Mouse (Mus musculus): ENCODE data around the gene Mindy2. TPM values are rescaled to one million over a fixed set of nuclear protein-coding genes. Genes with fewer than 3 reads are reported as not detected.
"Not testable (repeated sequence)": the region's sequence is repeated elsewhere in the genome, so short reads cannot be mapped to it uniquely, and the experiment has no call there.

Gene Mindy2
- polyA plus RNA-seq, 1 experiment, result 8.5 TPM

- H3K4me3 ChIP-seq (ENCODE audit: extremely low read depth, insufficient read depth, insufficient read length), result no peak overlapping the region
- peaks cover 7% of the 10 kb centered on the region for H3K36me3 ChIP-seq (ENCODE audit: control insufficient read depth, insufficient read depth, low read length)
- DNase-seq (ENCODE audit: low read depth in 1 of 2, low spot score in 2 of 2), result no peak
- TF ChIP-seq CTCF (IDR thresholded peaks at IDR 0.05; ENCODE audit: extremely low read depth, insufficient read depth, insufficient read length, insufficient replicate concordance), result no peak
- TF ChIP-seq POLR2A (IDR thresholded peaks at IDR 0.05; ENCODE audit: low read depth, low read length), result no peak
- H3K27me3 ChIP-seq (ENCODE audit: control insufficient read depth, insufficient read depth, low read length), result no peaks in the 10 kb centered on the region
- no peak overlapping the region for H3K27ac ChIP-seq (ENCODE audit: insufficient read depth, low read length)
- 88% methylated on average over 3 of the region's 3 CpGs for WGBS
- no peaks in the 10 kb centered on the region for H3K4me1 ChIP-seq (ENCODE audit: control insufficient read depth, insufficient read depth, insufficient read length)
Measured at GRCm38 (mm10) chr9:70562825-70563224, 94.1 kb downstream of the Mindy2 start.

- DNase-seq (ENCODE audit: low read depth in 1 of 2, low spot score in 2 of 2), result no peak
- Histone ChIP-seq H3K4me3 (ENCODE audit: extremely low read depth, insufficient read depth, insufficient read length) (no peak overlapping the region), H3K27ac (ENCODE audit: insufficient read depth, low read length) (no peak overlapping the region), H3K36me3 (ENCODE audit: control insufficient read depth, insufficient read depth, low read length) (peaks cover 1% of the 10 kb centered on the region; the same call in 1 of the 2 replicates), H3K27me3 (ENCODE audit: control insufficient read depth, insufficient read depth, low read length) (no peaks in the 10 kb centered on the region), H3K4me1 (ENCODE audit: control insufficient read depth, insufficient read depth, insufficient read length) (no peaks in the 10 kb centered on the region)
- WGBS, result 87% methylated on average over 5 of the region's 5 CpGs
- TF ChIP-seq CTCF (IDR thresholded peaks at IDR 0.05; ENCODE audit: extremely low read depth, insufficient read depth, insufficient read length, insufficient replicate concordance) (no peak), POLR2A (IDR thresholded peaks at IDR 0.05; ENCODE audit: low read depth, low read length) (no peak)
Measured at GRCm38 (mm10) chr9:70556796-70557195, 100.2 kb downstream of the Mindy2 start.

- no peak overlapping the region for H3K4me3 ChIP-seq (ENCODE audit: extremely low read depth, insufficient read depth, insufficient read length)
- H3K27me3 ChIP-seq (ENCODE audit: control insufficient read depth, insufficient read depth, low read length), result no peaks in the 10 kb centered on the region
- no peaks in the 10 kb centered on the region for H3K4me1 ChIP-seq (ENCODE audit: control insufficient read depth, insufficient read depth, insufficient read length)
- H3K36me3 ChIP-seq (ENCODE audit: control insufficient read depth, insufficient read depth, low read length), result peaks cover 3% of the 10 kb centered on the region; the same call in 1 of the 2 replicates
- H3K27ac ChIP-seq (ENCODE audit: insufficient read depth, low read length), result no peak overlapping the region
- TF ChIP-seq POLR2A (IDR thresholded peaks at IDR 0.05; ENCODE audit: low read depth, low read length) (no peak), CTCF (IDR thresholded peaks at IDR 0.05; ENCODE audit: extremely low read depth, insufficient read depth, insufficient read length, insufficient replicate concordance) (no peak)
- no peak for DNase-seq (ENCODE audit: low read depth in 1 of 2, low spot score in 2 of 2)
Measured at GRCm38 (mm10) chr9:70555431-70555830, 101.5 kb downstream of the Mindy2 start.

- not testable (repeated sequence) for H3K4me3 ChIP-seq (ENCODE audit: extremely low read depth, insufficient read depth, insufficient read length); H3K27me3 ChIP-seq (ENCODE audit: control insufficient read depth, insufficient read depth, low read length); DNase-seq (ENCODE audit: low read depth in 1 of 2, low spot score in 2 of 2); H3K27ac ChIP-seq (ENCODE audit: insufficient read depth, low read length); H3K36me3 ChIP-seq (ENCODE audit: control insufficient read depth, insufficient read depth, low read length); H3K4me1 ChIP-seq (ENCODE audit: control insufficient read depth, insufficient read depth, insufficient read length)
- 94% methylated on average over 2 of the region's 2 CpGs for WGBS
Measured at GRCm38 (mm10) chr9:70552233-70552632, 104.7 kb downstream of the Mindy2 start.

- Histone ChIP-seq H3K27ac (ENCODE audit: insufficient read depth, low read length) (no peak overlapping the region), H3K36me3 (ENCODE audit: control insufficient read depth, insufficient read depth, low read length) (peaks cover 4% of the 10 kb centered on the region; the same call in 1 of the 2 replicates), H3K4me1 (ENCODE audit: control insufficient read depth, insufficient read depth, insufficient read length) (no peaks in the 10 kb centered on the region), H3K27me3 (ENCODE audit: control insufficient read depth, insufficient read depth, low read length) (no peaks in the 10 kb centered on the region), H3K4me3 (ENCODE audit: extremely low read depth, insufficient read depth, insufficient read length) (no peak overlapping the region)
- WGBS, result 100% methylated on average over 1 of the region's 1 CpGs
- no peak for TF ChIP-seq POLR2A (IDR thresholded peaks at IDR 0.05; ENCODE audit: low read depth, low read length)
- TF ChIP-seq CTCF (IDR thresholded peaks at IDR 0.05; ENCODE audit: extremely low read depth, insufficient read depth, insufficient read length, insufficient replicate concordance), result no peak
- no peak for DNase-seq (ENCODE audit: low read depth in 1 of 2, low spot score in 2 of 2)
Measured at GRCm38 (mm10) chr9:70551524-70551923, 105.5 kb downstream of the Mindy2 start.

Other genes starting within 250 kb of the Mindy2 start
- gene Ccnb2, start 235.6 kb downstream of the Mindy2 start, polyA plus RNA-seq (2012; rRNA removed), result 12.3 and 12.9 TPM in 2 replicates
- 58.5 and 76.8 TPM in 2 replicates for gene Rnf111, start 153.4 kb downstream of the Mindy2 start, polyA plus RNA-seq (2012; rRNA removed)
- gene Sltm, start 114.4 kb downstream of the Mindy2 start, polyA plus RNA-seq (2012; rRNA removed), result 5.9 and 6.6 TPM in 2 replicates
- gene Gm10642, start 923 bp downstream of the Mindy2 start, polyA plus RNA-seq (2012; rRNA removed), result 1.5 and 4.2 TPM in 2 replicates
- gene Adam10, start 21.8 kb upstream of the Mindy2 start, polyA plus RNA-seq (2012; rRNA removed), result 27.9 and 29.5 TPM in 2 replicates